Mouse (Mus musculus): ENCODE measurements at regions not wholly inside any gene's neighbourhood (a gene's known extent, or its start where the extent isn't known, plus 50 kb on each side); places are given as distances from the start of the nearest gene placed in this dataset.

DNA sequence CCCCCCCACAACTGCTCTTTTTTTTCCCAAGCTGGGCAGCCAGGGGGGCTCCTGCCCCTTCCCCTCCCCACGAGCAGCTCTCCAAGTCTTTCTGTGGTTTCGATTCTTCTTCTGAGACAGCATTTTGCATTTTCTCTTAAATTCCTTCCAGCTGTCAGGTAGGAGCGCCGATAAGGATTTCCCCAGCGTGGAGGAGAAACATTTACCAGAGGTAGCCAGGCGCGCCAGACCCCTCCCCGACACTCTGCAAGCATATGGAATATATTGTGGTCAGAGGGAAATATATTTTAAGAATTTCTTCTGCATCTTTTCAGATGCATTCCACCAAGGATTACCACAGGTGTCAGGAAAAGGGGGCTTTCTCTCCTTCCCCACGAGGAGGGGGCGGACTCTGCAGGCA is 111.9 kb downstream of the Tbx5 start:
- no peak overlapping the region for H3K4me3 ChIP-seq (ENCODE audit: low read depth, low read length)
- DNase-seq (ENCODE audit: low spot score) (no peak), ATAC-seq (ENCODE audit: low FRiP score) (no peak)
- H3K4me1 ChIP-seq (ENCODE audit: insufficient read depth, low read length) = no peaks in the 10 kb centered on the region
- H3K4me2 ChIP-seq (ENCODE audit: low read depth, low read length, poor library complexity, severe bottlenecking) = no peak overlapping the region
- H3K27me3 ChIP-seq (ENCODE audit: insufficient read depth, low read length) = no peaks in the 10 kb centered on the region
- TF ChIP-seq CTCF (IDR thresholded peaks at IDR 0.05) = no peak
- H3K9ac ChIP-seq (replicated peaks; ENCODE audit: low read length, poor library complexity, severe bottlenecking) = no peak overlapping the region
- 64% methylated on average over 10 of the region's 10 CpGs for WGBS
- H3K27ac ChIP-seq (ENCODE audit: low read depth, low read length) = no peak overlapping the region
- no peaks in the 10 kb centered on the region for H3K36me3 ChIP-seq (ENCODE audit: insufficient read depth, low read length)
- H3K9me3 ChIP-seq (ENCODE audit: low read length) = no peaks in the 10 kb centered on the region

DNA sequence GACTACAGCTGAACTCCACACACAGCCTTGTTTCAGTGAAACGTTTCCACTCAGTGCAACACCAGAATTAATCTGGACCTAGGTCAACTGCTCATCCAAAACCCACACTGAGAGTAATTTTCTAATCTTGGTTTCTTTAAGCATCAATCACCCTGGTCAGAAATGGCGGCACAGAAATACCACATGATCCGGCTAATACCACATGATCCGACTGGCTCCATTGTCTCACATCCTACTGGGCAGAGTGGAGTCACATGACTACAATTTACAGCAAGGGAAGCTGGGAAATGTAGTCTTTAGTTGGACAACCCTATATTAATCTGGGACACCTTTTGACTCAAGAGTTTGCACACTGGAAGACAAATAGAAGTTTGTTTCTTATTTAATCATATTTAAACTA is 115.9 kb downstream of the Tbx5 start:
- DNase-seq (ENCODE audit: low spot score) = peak; percentile 78
- H3K4me2 ChIP-seq (ENCODE audit: low read depth, low read length, poor library complexity, severe bottlenecking) = no peak overlapping the region
- H3K4me1 ChIP-seq (ENCODE audit: insufficient read depth, low read length) = no peaks in the 10 kb centered on the region
- no peaks in the 10 kb centered on the region for H3K9me3 ChIP-seq (ENCODE audit: low read length)
- no peak overlapping the region for H3K4me3 ChIP-seq (ENCODE audit: low read depth, low read length)
- ATAC-seq (ENCODE audit: low FRiP score) = no peak
- H3K27me3 ChIP-seq (ENCODE audit: insufficient read depth, low read length) = no peaks in the 10 kb centered on the region
- no peak overlapping the region for H3K9ac ChIP-seq (replicated peaks; ENCODE audit: low read length, poor library complexity, severe bottlenecking)
- no peaks in the 10 kb centered on the region for H3K36me3 ChIP-seq (ENCODE audit: insufficient read depth, low read length)
- 72% methylated on average over 4 of the region's 4 CpGs for WGBS
- no peak for TF ChIP-seq CTCF (IDR thresholded peaks at IDR 0.05)
- no peak overlapping the region for H3K27ac ChIP-seq (ENCODE audit: low read depth, low read length)

DNA sequence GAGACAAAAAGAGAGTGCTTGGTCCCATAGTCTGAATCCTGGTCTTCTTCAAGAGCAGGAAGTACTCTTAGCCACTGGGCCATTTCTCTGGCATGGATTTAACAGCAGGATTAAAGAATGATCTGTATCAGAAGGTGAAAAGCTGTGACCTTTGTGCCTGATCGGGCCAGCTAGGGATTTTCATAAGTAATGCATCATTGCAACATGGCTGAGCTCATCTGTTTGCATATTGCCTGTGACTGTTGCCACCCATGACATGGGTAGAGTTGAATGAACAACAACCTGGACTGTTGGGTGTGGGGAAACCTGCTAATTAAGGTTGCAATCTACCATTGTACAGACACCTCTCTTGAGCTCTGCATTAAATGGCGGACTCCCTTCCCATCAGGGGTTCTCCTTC is 119.6 kb downstream of the Tbx5 start:
- ATAC-seq (ENCODE audit: low FRiP score) (no peak), DNase-seq (ENCODE audit: low spot score) (no peak)
- Histone ChIP-seq H3K27me3 (ENCODE audit: insufficient read depth, low read length) (no peaks in the 10 kb centered on the region), H3K36me3 (ENCODE audit: insufficient read depth, low read length) (no peaks in the 10 kb centered on the region), H3K4me3 (ENCODE audit: low read depth, low read length) (no peak overlapping the region), H3K4me2 (ENCODE audit: low read depth, low read length, poor library complexity, severe bottlenecking) (no peak overlapping the region), H3K27ac (ENCODE audit: low read depth, low read length) (no peak overlapping the region), H3K9me3 (ENCODE audit: low read length) (no peaks in the 10 kb centered on the region), H3K4me1 (ENCODE audit: insufficient read depth, low read length) (no peaks in the 10 kb centered on the region), H3K9ac (replicated peaks; ENCODE audit: low read length, poor library complexity, severe bottlenecking) (no peak overlapping the region)
- WGBS = 80% methylated on average over 2 of the region's 2 CpGs
- TF ChIP-seq CTCF (IDR thresholded peaks at IDR 0.05) = no peak

DNA sequence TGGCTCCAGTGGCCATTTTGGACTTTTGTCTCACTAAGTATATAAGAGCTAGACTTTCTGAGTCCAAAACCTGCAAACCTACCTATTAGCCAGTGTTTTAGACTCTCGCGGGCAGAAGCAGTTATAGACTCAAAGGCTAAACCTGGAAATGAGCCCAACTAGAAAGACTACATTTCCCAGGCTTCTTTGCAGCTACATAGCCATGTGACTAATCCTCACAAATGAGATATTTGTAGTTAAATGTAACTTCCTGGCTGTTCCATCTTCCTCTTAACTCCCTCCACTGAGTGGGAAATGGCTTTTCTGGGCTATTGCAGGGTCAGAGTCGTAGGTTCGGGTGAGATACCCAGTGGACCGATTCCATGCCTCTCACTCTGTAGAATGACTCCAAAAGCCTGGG is 120.7 kb downstream of the Tbx5 start:
- DNase-seq (ENCODE audit: low spot score) (peak; percentile 63), ATAC-seq (ENCODE audit: low FRiP score) (no peak)
- no peaks in the 10 kb centered on the region for H3K27me3 ChIP-seq (ENCODE audit: insufficient read depth, low read length)
- WGBS = 83% methylated on average over 5 of the region's 5 CpGs
- H3K4me3 ChIP-seq (ENCODE audit: low read depth, low read length) = no peak overlapping the region
- H3K4me2 ChIP-seq (ENCODE audit: low read depth, low read length, poor library complexity, severe bottlenecking) = no peak overlapping the region
- H3K9me3 ChIP-seq (ENCODE audit: low read length) = no peaks in the 10 kb centered on the region
- no peak overlapping the region for H3K27ac ChIP-seq (ENCODE audit: low read depth, low read length)
- H3K9ac ChIP-seq (replicated peaks; ENCODE audit: low read length, poor library complexity, severe bottlenecking) = no peak overlapping the region
- TF ChIP-seq CTCF (IDR thresholded peaks at IDR 0.05) = no peak
- H3K36me3 ChIP-seq (ENCODE audit: insufficient read depth, low read length) = no peaks in the 10 kb centered on the region
- H3K4me1 ChIP-seq (ENCODE audit: insufficient read depth, low read length) = no peaks in the 10 kb centered on the region

DNA sequence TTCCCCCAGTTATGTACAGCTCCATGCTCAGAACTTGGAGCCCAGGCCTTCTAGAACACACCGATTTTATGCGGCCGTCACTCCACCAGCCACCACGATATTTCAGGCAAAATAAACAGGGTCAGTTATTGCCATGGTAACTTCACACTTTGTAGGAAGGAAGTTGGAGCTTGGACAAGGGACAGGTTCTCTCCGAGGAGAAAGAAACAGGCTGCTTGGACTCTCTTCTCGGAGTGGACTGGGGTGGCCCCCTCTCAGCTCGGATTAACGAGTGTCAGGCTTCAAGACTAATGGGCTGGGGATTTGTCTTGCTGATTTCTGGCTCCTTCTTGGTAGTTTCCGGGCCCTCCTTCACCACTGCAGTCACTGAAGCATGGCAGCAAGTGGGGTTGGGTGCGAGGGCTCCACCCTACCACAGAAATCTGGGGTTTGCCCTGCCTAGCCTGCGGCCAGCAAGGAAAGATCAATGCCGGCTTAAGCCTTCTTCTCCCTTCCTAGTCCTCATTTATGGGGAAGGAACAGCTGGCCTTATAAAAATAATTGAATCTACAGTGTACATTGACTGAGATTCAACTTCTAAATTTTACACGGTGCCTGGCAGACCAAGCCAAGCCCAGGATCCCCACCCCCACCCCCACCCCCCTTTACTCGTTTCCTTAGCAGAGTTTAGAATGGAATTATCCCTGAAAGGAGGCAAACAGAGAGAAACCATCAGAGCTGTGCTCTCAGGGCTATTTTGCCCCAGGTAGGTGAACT is 121.5 kb downstream of the Tbx5 start:
- Histone ChIP-seq H3K27me3 (ENCODE audit: insufficient read depth, low read length) (no peaks in the 10 kb centered on the region), H3K4me1 (ENCODE audit: insufficient read depth, low read length) (no peaks in the 10 kb centered on the region), H3K4me3 (ENCODE audit: low read depth, low read length) (no peak overlapping the region), H3K27ac (ENCODE audit: low read depth, low read length) (no peak overlapping the region), H3K9ac (replicated peaks; ENCODE audit: low read length, poor library complexity, severe bottlenecking) (no peak overlapping the region), H3K4me2 (ENCODE audit: low read depth, low read length, poor library complexity, severe bottlenecking) (no peak overlapping the region), H3K9me3 (ENCODE audit: low read length) (no peaks in the 10 kb centered on the region), H3K36me3 (ENCODE audit: insufficient read depth, low read length) (no peaks in the 10 kb centered on the region)
- 48% methylated on average over 14 of the region's 14 CpGs for WGBS
- no peak for TF ChIP-seq CTCF (IDR thresholded peaks at IDR 0.05)
- ATAC-seq (ENCODE audit: low FRiP score) = no peak
- no peak for DNase-seq (ENCODE audit: low spot score)

DNA sequence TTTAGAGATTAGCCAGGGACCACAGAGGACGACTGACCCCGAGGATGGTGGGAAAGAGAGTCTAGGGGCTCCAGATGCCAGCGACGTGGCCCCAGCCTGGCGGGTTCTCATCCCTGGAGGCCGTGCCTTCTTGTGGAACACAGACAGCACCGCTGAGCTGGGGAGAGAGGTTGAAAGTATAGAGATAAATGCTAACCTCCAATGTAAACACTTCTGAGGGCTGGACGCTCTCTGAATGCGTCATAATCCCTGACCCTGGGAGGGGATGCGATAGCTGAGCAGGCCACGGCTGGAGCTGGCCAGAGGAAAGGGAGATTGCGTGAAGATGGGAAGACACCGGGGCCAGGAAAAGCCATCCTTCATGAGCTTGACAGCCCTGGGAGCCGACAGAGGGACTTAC is 126.5 kb downstream of the Tbx5 start:
- Histone ChIP-seq H3K4me2 (ENCODE audit: low read depth, low read length, poor library complexity, severe bottlenecking) (no peak overlapping the region), H3K4me1 (ENCODE audit: insufficient read depth, low read length) (no peaks in the 10 kb centered on the region), H3K27ac (ENCODE audit: low read depth, low read length) (no peak overlapping the region; the same call in 1 of the 2 replicates), H3K27me3 (ENCODE audit: insufficient read depth, low read length) (no peaks in the 10 kb centered on the region), H3K4me3 (ENCODE audit: low read depth, low read length) (no peak overlapping the region), H3K36me3 (ENCODE audit: insufficient read depth, low read length) (no peaks in the 10 kb centered on the region), H3K9me3 (ENCODE audit: low read length) (no peaks in the 10 kb centered on the region), H3K9ac (replicated peaks; ENCODE audit: low read length, poor library complexity, severe bottlenecking) (no peak overlapping the region)
- TF ChIP-seq CTCF (IDR thresholded peaks at IDR 0.05) = no peak
- no peak for ATAC-seq (ENCODE audit: low FRiP score)
- DNase-seq (ENCODE audit: low spot score) = no peak
- WGBS = 39% methylated on average over 14 of the region's 14 CpGs

All from midbrain, postnatal 0 days (tissue).